Comparison of ENCODE assay signal across 11 mouse cellular contexts in the genomic region with DNA sequence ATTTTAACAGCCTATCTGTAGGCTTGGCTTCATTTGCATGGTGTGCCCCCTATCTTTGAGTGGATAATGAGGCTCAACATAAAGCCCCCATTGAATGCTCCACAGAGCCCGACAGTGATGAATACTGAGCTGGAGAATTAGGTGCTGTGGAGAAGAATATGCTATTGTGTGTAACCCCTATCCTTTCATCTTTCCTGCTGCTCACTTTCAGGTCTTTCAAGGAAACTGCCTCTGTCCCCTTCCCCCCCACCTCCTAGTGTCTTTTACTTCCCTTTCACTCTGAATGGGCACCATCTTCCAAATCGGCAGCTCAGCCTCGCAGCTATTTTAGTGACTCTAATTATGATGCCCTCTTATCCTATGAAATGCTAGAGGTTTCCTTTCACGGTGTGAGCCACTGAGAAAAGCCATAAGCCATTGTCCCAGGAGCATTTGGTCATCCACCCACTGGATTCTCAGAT.
A peak's percentile ranks its signal among the peaks of the same experiment; 100 is the strongest.
DNase-seq lines count a peak whose midpoint lies in the region; ATAC-seq lines count a peak whose summit lies in the region.
"Had no signal": no experiment of that assay in that cellular context is flagged by ENCODE, and none has a peak within 500 bp of the region (broad histone marks: within the 10 kb centered on the region; RNA-seq: fewer than 3 reads in every experiment).

No protein-coding gene starts in this region.

- WGBS in heart, embryonic 14.5 days = 6% methylated on average over 4 of the region's 4 CpGs
- WGBS in forebrain, embryonic 15.5 days = 0% methylated on average over 4 of the region's 4 CpGs
- 0% methylated on average over 4 of the region's 4 CpGs for WGBS in midbrain, embryonic 13.5 days

- H3K27me3 ChIP-seq in heart, embryonic 14.5 days (ENCODE audit: control insufficient read depth, insufficient read depth, low read length) = no peaks in the 10 kb centered on the region
- H3K27me3 ChIP-seq in forebrain, embryonic 15.5 days = peaks cover 17% of the 10 kb centered on the region
- H3K27me3 ChIP-seq in midbrain, embryonic 13.5 days = peaks cover 54% of the 10 kb centered on the region

- no peak overlapping the region for H3K9ac ChIP-seq in heart, embryonic 14.5 days (ENCODE audit: low read length)
- no peak overlapping the region for H3K9ac ChIP-seq in forebrain, embryonic 15.5 days (replicated peaks)
- no peak overlapping the region for H3K9ac ChIP-seq in midbrain, embryonic 13.5 days (replicated peaks)

- H3K4me2 ChIP-seq in heart, embryonic 14.5 days (ENCODE audit: low read length) = peak overlapping the region; percentile 57
- peak overlapping the region; percentile 40 for H3K4me2 ChIP-seq in forebrain, embryonic 15.5 days (replicated peaks)
- H3K4me2 ChIP-seq in midbrain, embryonic 13.5 days (replicated peaks) = peak overlapping the region; percentile 46

- no peak for ATAC-seq in heart, embryonic 14.5 days (ENCODE audit: insufficient number of reproducible peaks, insufficient read depth, low FRiP score, low read depth)
- peak; percentile 92 for ATAC-seq in forebrain, embryonic 15.5 days (replicated peaks)
- peak; percentile 93 for ATAC-seq in midbrain, embryonic 13.5 days

- H3K36me3 ChIP-seq in heart, embryonic 14.5 days (ENCODE audit: control insufficient read depth, insufficient read depth, low read length) = no peaks in the 10 kb centered on the region
- no peaks in the 10 kb centered on the region for H3K36me3 ChIP-seq in forebrain, embryonic 15.5 days
- H3K36me3 ChIP-seq in midbrain, embryonic 13.5 days = no peaks in the 10 kb centered on the region

- H3K9me3 ChIP-seq in heart, embryonic 14.5 days (ENCODE audit: control insufficient read depth, low read length) = no peaks in the 10 kb centered on the region
- H3K9me3 ChIP-seq in forebrain, embryonic 15.5 days = no peaks in the 10 kb centered on the region
- no peaks in the 10 kb centered on the region for H3K9me3 ChIP-seq in midbrain, embryonic 13.5 days

- H3K27ac ChIP-seq in heart, embryonic 14.5 days (replicated peaks in 1 of 2; ENCODE audit: control insufficient read depth in 1 of 2, insufficient read depth in 1 of 2, low read depth in 2 of 2, low read length in 2 of 2) = no peak overlapping the region; a peak in 1 of 4 replicates
- no peak overlapping the region for H3K27ac ChIP-seq in forebrain, embryonic 15.5 days (replicated peaks)
- peak overlapping the region; percentile 45 for H3K27ac ChIP-seq in midbrain, embryonic 13.5 days

- no peak for DNase-seq in heart, postnatal 10 days
- peak; percentile 57 for DNase-seq in embryo, embryonic 11 days
- DNase-seq in thymus, postnatal 25 days = no peak
- DNase-seq in adrenal gland, adult 18-20 months (ENCODE audit: low spot score in 2 of 2) = no peak
- no peak for DNase-seq in frontal cortex, postnatal 10 days (ENCODE audit: low spot score in 2 of 2)
- DNase-seq: gastrocnemius, postnatal 10 days; kidney, postnatal 10 days; lung, adult 18-20 months had no signal

- peaks cover 7 to 10% of the 10 kb centered on the region in 2 experiments for H3K4me1 ChIP-seq in heart, embryonic 14.5 days (ENCODE audit: control insufficient read depth in 2 of 2, insufficient read depth in 2 of 2, low read length in 2 of 2)
- peaks cover 28% of the 10 kb centered on the region for H3K4me1 ChIP-seq in forebrain, embryonic 15.5 days
- H3K4me1 ChIP-seq in midbrain, embryonic 13.5 days (replicated peaks) = peaks cover 33% of the 10 kb centered on the region

- H3K4me3 ChIP-seq in heart, embryonic 14.5 days (ENCODE audit: control insufficient read depth in 1 of 2, insufficient read depth in 1 of 2, low read depth in 1 of 2, low read length in 2 of 2) = peak overlapping the region in 1 of 2 experiments; percentile 19; a peak in 2 of 4 replicates
- peak overlapping the region; percentile 21; the same call in 1 of the 2 replicates for H3K4me3 ChIP-seq in forebrain, embryonic 15.5 days
- peak overlapping the region; percentile 22 for H3K4me3 ChIP-seq in midbrain, embryonic 13.5 days (replicated peaks)

- intact Hi-C loops in heart, postnatal 10 days (cut with DNase I) = no loop called here
